Mouse (Mus musculus): Measurements from ENCODE around the gene Alx3. TPM values are rescaled to one million over a fixed set of nuclear protein-coding genes. Genes with fewer than 3 reads are reported as not detected.

The Alx3 gene
- total RNA-seq, 2 experiments from 2014 or later = 0.71 to 1.3 TPM

DNA sequence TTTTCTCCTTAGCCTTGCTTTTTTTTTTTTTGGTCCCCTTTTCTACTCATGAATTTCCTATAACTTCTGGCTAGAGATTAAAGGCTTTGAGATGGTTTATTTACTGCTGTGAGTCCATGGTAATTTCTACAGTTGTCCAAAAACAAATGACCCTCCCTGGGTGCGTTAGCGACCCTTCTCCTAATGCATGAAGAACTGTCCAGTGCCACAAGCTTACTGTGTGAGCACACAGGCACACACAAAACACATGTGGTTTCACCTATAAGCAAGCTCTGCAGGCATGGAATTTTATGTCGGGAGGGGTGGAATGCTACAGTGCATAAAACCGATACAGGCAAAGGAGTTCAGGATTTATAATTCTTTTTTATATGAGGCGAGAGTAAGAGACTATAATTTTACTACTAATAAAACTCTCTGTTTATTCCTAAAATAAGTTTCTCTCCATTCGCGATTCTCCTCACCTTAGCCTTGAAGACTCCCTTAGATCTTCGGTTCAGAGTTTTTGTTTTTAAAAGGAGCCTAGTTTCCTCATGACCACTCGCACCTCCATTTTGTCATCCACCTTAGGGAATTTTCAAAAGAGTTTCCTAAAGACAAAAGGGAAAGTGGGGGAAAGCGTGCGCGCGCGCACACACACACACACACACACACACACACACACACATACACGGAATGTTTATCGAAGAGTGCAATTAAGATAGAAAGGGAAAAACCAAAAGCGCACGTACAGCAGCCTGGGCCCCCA is 12.5 kb upstream of the Alx3 start:
- intact Hi-C loops (cut with DNase I) = no loop called here
- DNase-seq (ENCODE audit: extremely low spot score in 1 of 2, low spot score in 2 of 2) = no peak

DNA sequence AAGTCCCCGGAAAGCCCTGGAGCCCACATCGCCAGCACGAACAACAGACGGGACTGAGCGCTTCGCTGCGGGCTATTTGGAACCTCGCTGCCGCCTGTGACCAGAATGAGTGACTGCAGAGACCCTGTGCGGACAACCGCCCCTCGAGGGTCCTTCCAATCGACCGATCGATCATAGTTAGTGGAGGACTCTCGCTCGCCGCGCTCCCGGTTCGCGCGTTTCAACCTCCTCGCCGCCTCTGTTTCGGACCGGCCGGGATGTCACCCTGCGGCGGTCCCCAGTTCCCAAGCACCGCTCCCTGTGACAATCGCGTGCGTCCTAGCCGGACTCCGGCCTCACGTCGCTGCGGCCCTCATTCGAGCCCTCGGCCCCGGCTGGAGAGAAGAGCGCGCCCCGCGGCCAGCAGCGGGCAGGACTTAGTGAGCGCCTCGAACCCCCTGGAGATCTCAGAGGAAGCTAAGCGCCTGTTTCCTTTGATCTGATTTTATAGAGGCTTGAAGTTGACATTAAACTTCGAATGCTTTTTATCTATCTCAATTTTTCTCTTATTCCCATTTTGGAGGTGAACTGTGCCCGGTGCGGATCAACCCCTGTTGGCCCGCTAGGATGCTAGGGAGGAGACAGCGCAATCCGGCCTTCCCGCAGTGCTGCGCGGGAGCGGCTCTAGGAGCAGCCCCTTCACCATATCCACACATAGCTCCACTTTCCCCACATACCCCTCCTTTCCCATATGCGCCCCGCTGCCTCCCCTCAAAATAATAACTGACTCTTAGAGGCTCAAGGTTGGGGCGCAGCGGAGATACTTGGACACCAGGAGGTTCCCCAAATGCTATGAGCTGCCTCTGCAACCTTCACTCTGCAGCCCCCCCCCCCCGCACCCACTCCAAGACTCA is 11.7 kb upstream of the Alx3 start:
- intact Hi-C loops (cut with DNase I) = no loop called here
- peak in 1 of 2 experiments; percentile 55 for DNase-seq (ENCODE audit: extremely low spot score in 1 of 2, low spot score in 2 of 2)

GRCm38 (mm10) chr3:107583893-107584292 is 10.9 kb upstream of the Alx3 start:
- intact Hi-C loops (cut with DNase I) = no loop called here
- DNase-seq (ENCODE audit: extremely low spot score in 1 of 2, low spot score in 2 of 2) = no peak

DNA sequence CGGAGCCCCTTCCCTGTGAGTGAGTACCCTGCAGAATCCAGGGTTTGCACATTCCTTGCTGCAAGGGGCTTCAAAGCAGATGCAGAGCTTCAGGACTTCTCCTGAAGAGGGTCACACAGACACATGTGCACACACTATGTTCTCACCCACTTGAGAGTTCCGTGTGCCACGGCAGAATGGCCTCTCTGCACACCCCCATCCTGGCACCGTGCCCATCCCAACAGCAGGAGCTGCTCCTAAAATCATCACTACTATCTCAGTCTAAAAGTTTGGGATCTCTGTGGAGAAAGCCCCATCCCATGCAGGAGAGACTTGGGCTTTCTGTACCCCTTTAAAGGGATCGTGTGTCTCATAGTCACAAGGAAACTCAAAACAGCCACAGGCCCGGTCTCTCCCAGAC is 8.3 kb upstream of the Alx3 start:
- DNase-seq (ENCODE audit: extremely low spot score in 1 of 2, low spot score in 2 of 2) = peak in 1 of 2 experiments; percentile 59
- intact Hi-C loops (cut with DNase I) = no loop called here

GRCm38 (mm10) chr3:107591612-107592011 is 3.2 kb upstream of the Alx3 start:
- intact Hi-C loops (cut with DNase I) = no loop called here
- no peak for DNase-seq (ENCODE audit: extremely low spot score in 1 of 2, low spot score in 2 of 2)

DNA sequence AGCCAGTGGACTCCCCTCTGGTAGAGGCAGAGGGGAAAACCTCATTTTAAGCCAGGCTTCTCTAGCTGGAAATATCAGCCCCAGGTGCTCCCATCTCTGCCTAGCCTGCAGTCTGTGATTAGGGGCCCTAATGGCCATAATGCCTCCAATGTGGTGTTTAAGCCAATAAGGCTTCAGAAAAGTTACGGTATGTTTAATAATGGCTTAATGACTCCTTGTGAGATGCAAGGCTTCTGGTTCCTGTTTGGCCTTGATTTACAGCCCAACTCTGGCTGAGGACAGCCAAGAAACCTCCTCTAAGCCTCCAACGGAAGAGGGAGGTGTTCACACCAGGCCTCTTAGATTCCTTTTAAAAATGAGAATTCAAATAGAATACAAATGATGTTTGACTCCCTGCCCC is 1.2 kb upstream of the Alx3 start:
- DNase-seq (ENCODE audit: extremely low spot score in 1 of 2, low spot score in 2 of 2) = no peak
- intact Hi-C loops (cut with DNase I) = no loop called here

DNA sequence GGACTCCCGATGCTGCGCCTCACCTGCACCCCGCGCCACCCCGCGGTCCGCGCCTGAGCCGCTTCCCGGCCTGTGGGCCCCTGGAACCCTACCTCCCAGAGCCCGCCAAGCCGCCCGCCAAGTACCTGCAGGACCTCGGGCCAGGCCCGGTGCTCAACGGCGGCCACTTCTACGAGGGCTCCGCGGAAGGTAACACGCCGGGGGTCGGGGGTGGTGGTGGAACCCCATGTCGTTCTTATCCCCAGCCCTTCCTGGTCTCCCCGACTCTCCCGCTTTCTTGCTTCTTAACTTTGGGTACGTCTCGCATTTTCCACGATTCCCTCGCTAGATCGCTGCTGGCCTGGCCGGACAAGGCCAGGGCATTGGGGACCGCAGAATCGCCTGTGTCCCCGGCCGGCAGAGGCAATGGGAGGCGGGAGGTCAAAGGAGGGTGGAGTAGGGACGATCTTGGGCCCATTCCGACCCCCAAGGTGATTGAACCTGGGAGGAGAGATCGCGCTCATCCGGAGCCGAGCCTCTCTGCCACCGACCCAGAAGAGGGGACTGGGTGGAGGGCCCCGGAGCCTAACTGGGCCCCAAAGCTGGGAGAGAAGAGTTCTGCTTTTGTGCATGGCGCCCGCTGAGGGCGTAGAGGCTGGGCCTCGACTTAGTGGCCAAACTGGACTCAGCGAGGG is 570 bp downstream of the Alx3 start:
- DNase-seq (ENCODE audit: extremely low spot score in 1 of 2, low spot score in 2 of 2) = no peak
- intact Hi-C loops (cut with DNase I) = no loop called here

GRCm38 (mm10) chr3:107595938-107596461 is 1.2 kb downstream of the Alx3 start:
- no peak for DNase-seq (ENCODE audit: extremely low spot score in 1 of 2, low spot score in 2 of 2)
- intact Hi-C loops (cut with DNase I) = no loop called here

DNA sequence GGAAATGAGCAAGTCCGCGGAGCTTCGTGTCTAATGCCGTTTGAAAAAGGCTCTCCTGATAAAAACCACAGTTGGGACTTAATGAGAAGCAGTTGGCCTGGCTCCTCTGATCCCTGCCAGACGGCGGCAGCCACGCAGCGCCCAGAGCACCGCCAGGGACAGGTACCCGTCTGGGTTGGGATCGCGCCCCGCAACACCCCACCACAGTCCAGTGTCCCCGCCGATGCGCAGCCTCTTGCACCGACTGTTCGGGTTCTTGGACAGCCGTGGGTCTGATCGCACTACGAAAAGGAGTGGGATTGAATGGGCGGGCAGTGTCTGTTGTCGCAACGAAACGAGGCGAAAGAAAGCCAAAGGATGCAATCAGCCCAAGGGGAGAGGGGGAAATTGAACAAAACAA is 1.7 kb downstream of the Alx3 start:
- no peak for DNase-seq (ENCODE audit: extremely low spot score in 1 of 2, low spot score in 2 of 2)
- intact Hi-C loops (cut with DNase I) = no loop called here

- no peak for DNase-seq (ENCODE audit: extremely low spot score in 1 of 2, low spot score in 2 of 2)
- intact Hi-C loops (cut with DNase I) = no loop called here
Measured at GRCm38 (mm10) chr3:107597134-107597533, 2.3 kb downstream of the Alx3 start.

- intact Hi-C loops (cut with DNase I) = no loop called here
- peak in 1 of 2 experiments; percentile 18 for DNase-seq (ENCODE audit: extremely low spot score in 1 of 2, low spot score in 2 of 2)
Measured at GRCm38 (mm10) chr3:107597586-107598389, 3.0 kb downstream of the Alx3 start.

DNA sequence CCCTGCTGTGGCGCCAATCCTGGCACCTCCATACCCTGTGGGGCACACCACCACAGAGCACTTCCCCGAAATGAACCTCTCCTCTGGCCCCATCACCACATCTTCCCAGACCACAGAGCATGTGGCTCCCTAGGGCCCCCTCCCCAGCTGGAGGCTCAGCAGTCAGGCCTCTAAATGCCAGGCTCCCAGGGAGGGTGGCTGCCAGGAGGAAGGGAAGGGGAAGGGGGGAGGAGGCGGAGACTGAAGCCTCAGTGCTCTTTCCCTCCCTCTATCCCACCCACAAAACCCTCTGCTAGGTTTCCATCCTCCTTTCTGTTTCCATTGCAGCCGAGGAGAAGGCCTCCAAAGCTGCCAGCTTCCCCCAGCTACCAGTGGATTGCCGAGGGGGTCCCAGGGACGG is 5.3 kb downstream of the Alx3 start:
- no peak for DNase-seq (ENCODE audit: extremely low spot score in 1 of 2, low spot score in 2 of 2)
- intact Hi-C loops (cut with DNase I) = loop anchor here (10.0 kb wide), 1 partner anchor 245 kb away; no protein-coding TSS in a partner anchor

GRCm38 (mm10) chr3:107605304-107605703 is 10.5 kb downstream of the Alx3 start:
- intact Hi-C loops (cut with DNase I) = loop anchor here (10.0 kb wide), 1 partner anchor 251 kb away; no protein-coding TSS in a partner anchor
- DNase-seq (ENCODE audit: extremely low spot score in 1 of 2, low spot score in 2 of 2) = peak in 1 of 2 experiments; percentile 70

DNA sequence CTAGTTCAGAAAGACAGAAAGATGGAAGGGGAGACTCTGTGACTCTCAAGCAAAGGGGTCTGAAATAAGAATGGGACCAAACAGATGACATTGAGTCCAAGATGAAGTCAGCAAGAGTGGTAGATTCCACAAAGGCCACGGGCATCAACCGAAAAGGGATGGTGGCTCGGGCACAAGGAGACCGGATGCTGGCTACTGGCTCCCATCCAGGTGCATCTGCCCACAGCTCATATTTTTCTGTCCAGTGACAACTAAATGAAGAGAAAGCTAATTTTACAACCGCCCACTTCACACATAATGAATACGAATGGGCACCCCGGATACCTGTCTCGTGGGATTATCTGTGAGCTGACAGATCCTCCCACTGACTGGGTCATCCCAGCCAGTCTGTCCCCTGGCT is 12.4 kb downstream of the Alx3 start:
- intact Hi-C loops (cut with DNase I) = loop anchor here (10.0 kb wide), 1 partner anchor 252 kb away; no protein-coding TSS in a partner anchor
- DNase-seq (ENCODE audit: extremely low spot score in 1 of 2, low spot score in 2 of 2) = no peak

DNA sequence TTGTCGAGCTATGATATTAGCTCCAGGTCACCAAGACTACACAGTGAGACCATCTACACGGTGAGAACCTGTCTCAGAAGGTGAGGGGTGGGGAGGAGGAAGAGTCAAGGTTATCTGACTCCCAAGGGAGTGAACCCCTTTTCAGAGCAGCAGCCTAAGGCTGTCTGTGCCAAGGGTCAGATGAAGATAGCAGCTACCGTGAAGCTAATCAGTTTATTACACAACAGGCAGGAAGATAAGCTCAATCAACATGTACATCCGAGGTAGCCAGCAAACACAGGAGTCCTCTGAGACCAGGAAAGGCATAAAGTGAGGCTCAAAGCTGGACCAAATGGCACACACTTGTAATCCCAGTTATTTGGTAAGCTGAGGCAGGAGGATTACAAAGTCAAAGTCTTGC is 14.0 kb downstream of the Alx3 start:
- intact Hi-C loops (cut with DNase I) = loop anchor here (10.0 kb wide), 1 partner anchor 254 kb away; no protein-coding TSS in a partner anchor
- no peak for DNase-seq (ENCODE audit: extremely low spot score in 1 of 2, low spot score in 2 of 2)

- intact Hi-C loops (cut with DNase I) = loop anchor here (10.0 kb wide), 1 partner anchor 255 kb away; no protein-coding TSS in a partner anchor
- DNase-seq (ENCODE audit: extremely low spot score in 1 of 2, low spot score in 2 of 2) = no peak
Measured at GRCm38 (mm10) chr3:107609376-107609775, 14.5 kb downstream of the Alx3 start.

GRCm38 (mm10) chr3:107611394-107611793 is 16.6 kb downstream of the Alx3 start:
- DNase-seq (ENCODE audit: extremely low spot score in 1 of 2, low spot score in 2 of 2) = no peak
- intact Hi-C loops (cut with DNase I) = no loop called here

- intact Hi-C loops (cut with DNase I) = no loop called here
- DNase-seq (ENCODE audit: extremely low spot score in 1 of 2, low spot score in 2 of 2) = peak in 1 of 2 experiments; percentile 76
Measured at GRCm38 (mm10) chr3:107612902-107613525, 18.2 kb downstream of the Alx3 start.

All from left cerebral cortex, postnatal 10 days (tissue).